In the genomic region with DNA sequence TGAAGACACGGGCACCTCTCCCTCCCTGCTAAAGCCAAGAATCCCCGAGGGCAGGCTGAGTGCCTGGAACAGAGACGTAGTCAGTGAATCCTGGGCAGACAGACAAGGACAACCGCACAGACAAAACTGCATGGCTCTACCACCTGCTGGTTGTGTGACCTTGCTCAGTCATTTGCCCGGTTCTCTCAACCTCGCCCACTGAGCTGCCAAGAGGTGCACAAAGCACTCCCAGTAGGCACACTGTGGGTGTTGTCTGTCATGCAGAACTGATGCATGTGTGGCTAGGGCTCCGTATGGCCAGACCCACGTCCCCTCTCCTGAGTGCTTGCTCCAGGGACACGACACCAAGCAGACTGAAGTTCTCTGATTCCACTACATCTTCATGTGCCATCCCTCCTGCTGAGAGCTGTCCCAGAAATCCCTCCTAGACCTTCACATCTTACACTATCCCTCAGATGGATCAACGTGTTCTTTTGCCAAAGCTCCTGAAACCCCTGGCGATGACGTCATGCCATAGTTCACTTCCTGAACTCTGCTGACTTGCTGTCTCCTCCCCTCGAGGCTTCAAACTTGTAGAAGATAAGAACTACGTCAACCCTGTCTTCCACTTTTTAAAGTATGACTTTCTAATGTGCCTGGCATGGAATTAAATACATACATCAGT, we compare ENCODE assay signal across 9 mouse cellular contexts. TPM values are rescaled to one million over a fixed set of nuclear protein-coding genes. Genes with fewer than 3 reads are reported as not detected.
DNase-seq lines count a peak whose midpoint lies in the region; ATAC-seq lines count a peak whose summit lies in the region.
"Had no signal": no experiment of that assay in that cellular context is flagged by ENCODE, and none has a peak within 500 bp of the region (broad histone marks: within the 10 kb centered on the region; RNA-seq: fewer than 3 reads in every experiment).

No protein-coding gene starts in this region.

- peak overlapping the region; percentile 15; the same call in 1 of the 2 replicates for H3K4me2 ChIP-seq in heart, embryonic 13.5 days
- no peak overlapping the region for H3K4me2 ChIP-seq in lung, embryonic 15.5 days
- H3K4me2 ChIP-seq in stomach, embryonic 14.5 days (replicated peaks; ENCODE audit: low read depth, low read length), result no peak overlapping the region

- no peaks in the 10 kb centered on the region for H3K9me3 ChIP-seq in heart, embryonic 13.5 days
- H3K9me3 ChIP-seq in lung, embryonic 15.5 days, result no peaks in the 10 kb centered on the region
- no peaks in the 10 kb centered on the region for H3K9me3 ChIP-seq in stomach, embryonic 14.5 days (ENCODE audit: control insufficient read depth, low read depth, low read length)
- H3K9me3 ChIP-seq: G1E had no signal

- 65% methylated on average over 14 of the region's 14 CpGs for WGBS in heart, embryonic 13.5 days
- whole genome bisulfite sequencing in lung, embryonic 15.5 days, result 58% methylated on average over 14 of the region's 14 CpGs
- WGBS in stomach, embryonic 14.5 days, result 68% methylated on average over 14 of the region's 14 CpGs

- H3K4me3 ChIP-seq in heart, embryonic 13.5 days, result no peak overlapping the region
- no peak overlapping the region for H3K4me3 ChIP-seq in lung, embryonic 15.5 days
- H3K4me3 ChIP-seq in stomach, embryonic 14.5 days (ENCODE audit: low read depth, low read length), result no peak overlapping the region

- DNase-seq in heart, postnatal 10 days, result no peak
- DNase-seq in lung, postnatal 25 days (ENCODE audit: low spot score), result no peak
- DNase-seq in adrenal gland, postnatal 10 days, result peak; percentile 59
- DNase-seq in layer of hippocampus, postnatal 36 days, result no peak
- DNase-seq: cerebellum, postnatal 10 days had no signal

- H3K9ac ChIP-seq in heart, embryonic 13.5 days, result peak overlapping the region; percentile 53; the same call in 1 of the 2 replicates
- no peak overlapping the region for H3K9ac ChIP-seq in lung, embryonic 15.5 days
- no peak overlapping the region for H3K9ac ChIP-seq in stomach, embryonic 14.5 days (replicated peaks; ENCODE audit: low read depth, low read length)

- ATAC-seq in heart, embryonic 13.5 days (ENCODE audit: extremely low read depth, insufficient number of reproducible peaks, low FRiP score, low TSS enrichment), result no peak
- peak; percentile 58; the same call in 1 of the 2 replicates for ATAC-seq in lung, embryonic 15.5 days (ENCODE audit: borderline replicate concordance, extremely low read depth, low FRiP score, low TSS enrichment)
- peak; percentile 53; the same call in 1 of the 2 replicates for ATAC-seq in stomach, embryonic 14.5 days (ENCODE audit: insufficient number of reproducible peaks, insufficient read depth, low FRiP score, low read depth)

- peaks cover 16% of the 10 kb centered on the region for H3K4me1 ChIP-seq in heart, embryonic 13.5 days
- peaks cover 13% of the 10 kb centered on the region for H3K4me1 ChIP-seq in lung, embryonic 15.5 days
- peaks cover 10% of the 10 kb centered on the region; the same call in 1 of the 2 replicates for H3K4me1 ChIP-seq in stomach, embryonic 14.5 days (ENCODE audit: control insufficient read depth, insufficient read depth, low read length)

- peaks cover 84% of the 10 kb centered on the region for H3K36me3 ChIP-seq in heart, embryonic 13.5 days
- peaks cover 26% of the 10 kb centered on the region for H3K36me3 ChIP-seq in lung, embryonic 15.5 days
- peaks cover 35% of the 10 kb centered on the region for H3K36me3 ChIP-seq in stomach, embryonic 14.5 days (ENCODE audit: control insufficient read depth, insufficient read depth, low read length)

- intact Hi-C loops in heart, postnatal 10 days (cut with DNase I), result no loop called here

- H3K27me3 ChIP-seq in heart, embryonic 13.5 days (replicated peaks), result no peaks in the 10 kb centered on the region
- H3K27me3 ChIP-seq in lung, embryonic 15.5 days, result no peaks in the 10 kb centered on the region
- no peaks in the 10 kb centered on the region for H3K27me3 ChIP-seq in stomach, embryonic 14.5 days (ENCODE audit: control insufficient read depth, insufficient read depth, low read length)

- peak overlapping the region; percentile 67 for H3K27ac ChIP-seq in heart, embryonic 13.5 days (replicated peaks)
- H3K27ac ChIP-seq in lung, embryonic 15.5 days, result peak overlapping the region; percentile 30
- no peak overlapping the region for H3K27ac ChIP-seq in stomach, embryonic 14.5 days (ENCODE audit: low read length)

RNA-seq across cellular contexts. Expression of gene Vangl1, which starts 45.6 kb away (rescaled TPM):
- polyA plus RNA-seq in heart, embryonic 13.5 days (2015; fragmentation: Nextera tagmentation; extraction: Ambion mirVana), result 19.2 and 24.0 TPM in 2 replicates
- total RNA-seq in heart, postnatal 10 days (2021), result 10 to 100 TPM; 24.2 to 25.3 TPM
- polyA plus RNA-seq in lung, embryonic 15.5 days (2015; fragmentation: Nextera tagmentation; extraction: Ambion mirVana), result 21.4 and 21.7 TPM in 2 replicates
- total RNA-seq in adrenal gland, postnatal 10 days (2021), result 10 to 100 TPM; 26.9 to 27.9 TPM
- polyA plus RNA-seq in stomach, embryonic 14.5 days (2014; fragmentation: Nextera tagmentation; extraction: Ambion mirVana), result 29.5 and 30.2 TPM in 2 replicates
- 1 to 10 TPM; 5.3 to 7.3 TPM for total RNA-seq in layer of hippocampus, postnatal 36 days (2021)
